Mouse (Mus musculus) testis, adult 2 months (tissue): ENCODE results near the gene Olfr53.

Experiments used
- CTCF ChIP-seq: fragments of 200-500 bp; IDR thresholded peaks from 2 replicates; pipeline ENCODE4 v1.5.1; 2012; ENCODE audit warnings: low read depth, mild to moderate bottlenecking, inconsistent platforms, low read length, moderate library complexity; ENCODE audit not compliant: control insufficient read depth, insufficient read depth, insufficient replicate concordance
- POLR2A ChIP-seq: fragments of 200-500 bp; IDR thresholded peaks from 2 replicates; pipeline ENCODE4 v1.6.1; 2012; ENCODE audit warnings: low read depth, mild to moderate bottlenecking, inconsistent platforms, low read length, moderate library complexity; ENCODE audit not compliant: control insufficient read depth

DNA sequence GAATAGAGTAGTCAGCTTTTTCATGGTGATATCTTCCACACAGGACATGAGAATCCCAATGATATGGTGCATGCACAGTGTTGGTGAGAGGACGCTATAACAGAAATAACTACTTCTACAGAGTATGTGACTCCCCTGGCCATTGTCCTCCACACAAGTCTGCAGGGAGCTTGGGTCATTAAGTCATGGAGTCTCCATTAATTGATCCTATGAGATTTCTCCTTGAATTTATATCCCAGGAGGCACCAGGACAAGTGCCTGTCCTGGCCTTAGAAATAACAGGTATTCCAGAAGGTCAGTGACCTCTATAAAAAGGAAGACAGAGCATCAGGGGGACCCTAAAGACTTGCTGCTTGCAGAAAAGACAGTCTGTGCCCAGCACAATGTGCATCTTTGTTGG lies at the start of gene Olfr53:
- TF ChIP-seq CTCF: no peak
- no peak for TF ChIP-seq POLR2A
